Mouse (Mus musculus) forebrain, embryonic 12.5 days (tissue): ENCODE data around the gene Tap2. TPM values are rescaled to one million over a fixed set of nuclear protein-coding genes. Genes with fewer than 3 reads are reported as not detected.

ENCODE experiments used
- ATAC-seq: fragments of 200-750 bp; cut with Nextera tagmentation; 2 replicates; pipeline ENCODE4 v1.8.0; 2017; ENCODE audit warnings: moderate TSS enrichment; ENCODE audit not compliant: low FRiP score
- H3K27ac ChIP-seq: fragments of 300-500 bp; sonication (generic); 2 replicates; pipeline ENCODE4 v1.5.1; 2016; ENCODE audit warnings: mild to moderate bottlenecking
- H3K27me3 ChIP-seq: fragments of 300-500 bp; sonication (generic); 2 replicates; pipeline ENCODE4 v1.6.1; 2016; ENCODE audit warnings: mild to moderate bottlenecking
- H3K36me3 ChIP-seq: fragments of 300-500 bp; sonication (generic); replicated peaks from 2 replicates; pipeline ENCODE4 v1.6.1; 2016; ENCODE audit warnings: mild to moderate bottlenecking
- H3K4me1 ChIP-seq: fragments of 300-500 bp; sonication (generic); 2 replicates; pipeline ENCODE4 v1.6.1; 2016
- H3K4me2 ChIP-seq: fragments of 300-500 bp; sonication (generic); 2 replicates; pipeline ENCODE4 v1.6.1; 2016; ENCODE audit warnings: mild to moderate bottlenecking, moderate library complexity
- H3K4me3 ChIP-seq: fragments of 300-500 bp; sonication (generic); replicated peaks from 2 replicates; pipeline ENCODE4 v1.5.1; 2016; ENCODE audit warnings: mild to moderate bottlenecking
- H3K9ac ChIP-seq: fragments of 300-500 bp; sonication (generic); 2 replicates; pipeline ENCODE4 v1.6.1; 2016; ENCODE audit warnings: mild to moderate bottlenecking
- H3K9me3 ChIP-seq: fragments of 300-500 bp; sonication (generic); 2 replicates; pipeline ENCODE4 v1.6.1; 2016
- WGBS: fragments of 180-500 bp; shearing (Covaris S2); methylation state at CpG from one replicate; pipeline ENCODE4 v1.1.7; 2016; 5-methylcytosine and 5-hydroxymethylcytosine counted together
- polyA plus RNA-seq: library from polyadenylated mRNA; unstranded; fragments of >200 nt; fragmentation: Nextera tagmentation; extraction: Ambion mirVana; gene quantifications from 2 replicates; pipeline ENCODE4 v1.2.1, GENCODE M21; 2016

Tap2 gene
- polyA plus RNA-seq, 1 experiment from 2014 or later = 0.47 TPM

DNA sequence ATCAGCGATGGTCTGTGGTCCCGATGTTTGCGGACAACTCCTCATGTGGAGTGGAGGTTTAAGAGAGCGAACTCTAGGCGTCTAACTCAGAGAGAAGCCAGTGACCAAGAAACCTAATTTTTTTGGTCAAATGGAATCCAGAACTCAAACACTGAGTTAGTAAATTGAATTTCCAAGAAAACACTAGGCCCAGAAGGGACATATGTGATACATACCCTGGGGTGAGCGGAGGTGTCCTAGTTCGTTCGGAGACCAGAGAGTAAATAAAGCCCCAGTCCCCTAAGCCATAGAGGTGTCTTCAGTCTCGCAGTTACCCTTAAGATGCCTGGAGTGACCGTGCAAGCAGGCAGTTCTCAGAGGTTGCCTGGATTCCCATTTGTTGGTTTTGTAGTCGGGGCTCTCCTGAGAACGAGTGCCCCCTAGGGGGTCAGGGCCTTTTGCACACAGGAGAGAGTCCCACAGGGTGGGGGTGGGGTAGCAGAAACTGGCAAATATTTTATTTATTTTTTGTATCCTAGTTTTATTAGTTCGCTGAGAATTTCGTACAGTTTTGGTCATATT lies 60.6 kb downstream of the Tap2 start:
- Histone ChIP-seq H3K27ac (no peak overlapping the region), H3K36me3 (no peaks in the 10 kb centered on the region), H3K4me2 (peak overlapping the region; percentile 93), H3K9me3 (no peaks in the 10 kb centered on the region), H3K4me3 (peak overlapping the region; percentile 53), H3K4me1 (peaks cover 20% of the 10 kb centered on the region), H3K27me3 (peaks cover 54% of the 10 kb centered on the region), H3K9ac (no peak overlapping the region)
- 3% methylated on average over 14 of the region's 14 CpGs for WGBS
- ATAC-seq = no peak

DNA sequence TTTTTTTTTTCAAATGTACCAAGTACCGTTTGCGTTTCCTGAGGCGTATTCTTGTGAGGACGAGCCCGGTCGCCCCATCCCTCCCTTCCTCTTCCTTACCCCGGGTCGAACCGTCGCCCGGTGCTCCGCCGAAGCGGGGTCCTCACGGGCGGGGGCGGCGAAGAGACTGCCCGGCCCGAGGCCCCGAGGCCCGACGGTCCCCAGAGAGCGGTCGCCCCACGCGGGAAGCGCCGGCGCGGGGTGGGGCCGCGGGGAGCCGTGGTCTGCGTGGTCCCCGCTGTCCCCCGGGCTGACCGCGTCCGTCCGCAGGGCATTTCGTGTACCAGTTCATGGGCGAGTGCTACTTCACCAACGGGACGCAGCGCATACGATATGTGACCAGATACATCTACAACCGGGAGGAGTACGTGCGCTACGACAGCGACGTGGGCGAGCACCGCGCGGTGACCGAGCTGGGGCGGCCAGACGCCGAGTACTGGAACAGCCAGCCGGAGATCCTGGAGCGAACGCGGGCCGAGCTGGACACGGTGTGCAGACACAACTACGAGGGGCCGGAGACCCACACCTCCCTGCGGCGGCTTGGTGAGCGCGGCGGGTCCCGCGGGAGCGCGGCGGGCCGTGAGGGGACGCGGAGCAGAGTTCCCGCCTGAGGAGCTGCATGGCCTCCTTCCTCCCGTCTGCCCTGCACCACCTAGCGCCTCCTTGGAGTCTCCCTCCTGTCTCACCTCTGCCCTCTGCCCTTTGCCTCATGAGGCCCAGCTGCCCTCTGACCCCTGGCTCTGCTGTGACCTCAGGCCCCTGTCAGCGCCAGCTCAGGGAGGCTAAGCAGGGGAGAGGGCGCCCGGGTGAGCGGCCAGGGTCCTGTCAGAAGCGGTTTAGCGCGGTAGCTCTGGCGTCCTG lies 61.4 kb downstream of the Tap2 start:
- Histone ChIP-seq H3K9me3 (no peaks in the 10 kb centered on the region), H3K27ac (no peak overlapping the region), H3K4me2 (peak overlapping the region; percentile 93), H3K4me3 (peak overlapping the region; percentile 53), H3K4me1 (peaks cover 20% of the 10 kb centered on the region), H3K36me3 (no peaks in the 10 kb centered on the region), H3K27me3 (peaks cover 51% of the 10 kb centered on the region), H3K9ac (peak overlapping the region; percentile 61)
- peak; percentile 27 for ATAC-seq
- WGBS = under 1% methylated on average over 89 of the region's 93 CpGs

Other genes with a start within 250 kb of the Tap2 start
- gene Vps52, start 247.7 kb upstream of the Tap2 start, polyA plus RNA-seq = 58.4 and 63.5 TPM in 2 replicates
- gene Rps18, start 247.5 kb upstream of the Tap2 start, polyA plus RNA-seq = 934 and 1,034 TPM in 2 replicates
- gene H2-K1, start 203.2 kb upstream of the Tap2 start, polyA plus RNA-seq = 23.3 and 28.2 TPM in 2 replicates
- 19.1 and 23.6 TPM in 2 replicates for gene Ring1, start 178.8 kb upstream of the Tap2 start, polyA plus RNA-seq
- gene H2-Ke6, start 175.5 kb upstream of the Tap2 start, polyA plus RNA-seq = 92.8 and 103 TPM in 2 replicates
- 160 and 166 TPM in 2 replicates for gene Slc39a7, start 171.8 kb upstream of the Tap2 start, polyA plus RNA-seq
- gene Rxrb, start 171.7 kb upstream of the Tap2 start, polyA plus RNA-seq = 54.8 and 59.5 TPM in 2 replicates
- 1.4 and 2.5 TPM in 2 replicates for gene Col11a2, start 164.1 kb upstream of the Tap2 start, polyA plus RNA-seq
- 0.27 and 0.41 TPM in 2 replicates for gene H2-Oa, start 111.2 kb upstream of the Tap2 start, polyA plus RNA-seq
- gene H2-DMa, start 84.0 kb upstream of the Tap2 start, polyA plus RNA-seq = 9.1 and 9.6 TPM in 2 replicates
- gene Brd2, start 80.9 kb upstream of the Tap2 start, polyA plus RNA-seq = 138 and 146 TPM in 2 replicates
- gene H2-DMb2, start 60.2 kb upstream of the Tap2 start, polyA plus RNA-seq = not detected in 2 replicates
- gene H2-DMb1, start 50.5 kb upstream of the Tap2 start, polyA plus RNA-seq = 0.38 and 0.69 TPM in 2 replicates
- gene Tap1, start 16.0 kb upstream of the Tap2 start, polyA plus RNA-seq = 1.3 and 2.2 TPM in 2 replicates
- 0.78 and 1.1 TPM in 2 replicates for gene Psmb9, start 15.8 kb upstream of the Tap2 start, polyA plus RNA-seq
- gene Psmb8, start 5.8 kb upstream of the Tap2 start, polyA plus RNA-seq = 0.53 and 1.7 TPM in 2 replicates
- gene H2-Ob, start 35.4 kb downstream of the Tap2 start, polyA plus RNA-seq = not detected in 2 replicates
- 1.9 and 2.5 TPM in 2 replicates for gene H2-Ab1, start 54.2 kb downstream of the Tap2 start, polyA plus RNA-seq
- gene H2-Aa, start 84.3 kb downstream of the Tap2 start, polyA plus RNA-seq = not detected in 2 replicates
- gene H2-Eb1, start 102.3 kb downstream of the Tap2 start, polyA plus RNA-seq = 1.1 and 1.2 TPM in 2 replicates
- not detected in 2 replicates for gene H2-Eb2, start 122.1 kb downstream of the Tap2 start, polyA plus RNA-seq
- not detected in 2 replicates for gene Btnl2, start 151.3 kb downstream of the Tap2 start, polyA plus RNA-seq
- gene Btnl1, start 173.6 kb downstream of the Tap2 start, polyA plus RNA-seq = not detected in 2 replicates
- gene BC051142, start 195.3 kb downstream of the Tap2 start, polyA plus RNA-seq = 2.4 and 2.6 TPM in 2 replicates